Mouse (Mus musculus): ENCODE results near the gene Icam1.
A peak's percentile ranks its signal among the peaks of the same experiment; 100 is the strongest.

DNA sequence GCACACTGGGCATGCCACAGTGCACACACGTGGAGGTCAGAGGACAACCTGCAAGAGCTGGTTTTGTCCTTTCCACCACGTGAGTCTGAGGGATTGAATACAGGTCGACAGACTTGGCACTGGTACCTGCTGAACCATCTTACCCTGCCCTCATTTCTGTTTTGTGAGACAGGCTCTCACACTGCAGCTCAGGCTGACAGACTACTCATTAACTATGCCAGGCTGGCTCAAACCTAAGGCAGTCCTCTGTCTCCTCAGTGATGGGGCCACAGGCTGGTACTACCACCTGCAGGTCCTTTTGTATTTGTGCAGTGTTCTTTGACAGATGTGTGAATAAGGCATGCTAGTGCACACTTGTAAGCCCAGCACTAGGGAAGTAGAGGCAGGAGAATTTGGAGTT lies 20.7 kb upstream of the Icam1 start:
- no peak for TF ChIP-seq ZNF384 (IDR thresholded peaks at IDR 0.05; ENCODE audit: low read depth, low read length)
- no peak for TF ChIP-seq POLR2A (IDR thresholded peaks at IDR 0.05; ENCODE audit: low read depth, low read length)
- no peak for TF ChIP-seq NELFE (IDR thresholded peaks at IDR 0.05; ENCODE audit: low read depth, low read length)
- peak in 1 of 2 experiments; percentile 53; a peak in 2 of 4 replicates for TF ChIP-seq CTCF (conservative IDR thresholded peaks at IDR 0.05 in 1 of 2, IDR thresholded peaks at IDR 0.05 in 1 of 2; ENCODE audit: low read depth in 2 of 2, low read length in 2 of 2)
- no peak for TF ChIP-seq POLR2AphosphoS2 (IDR thresholded peaks at IDR 0.05; ENCODE audit: low read depth, low read length)
- TF ChIP-seq EP300 (IDR thresholded peaks at IDR 0.05; ENCODE audit: low read length): no peak
- TF ChIP-seq SIN3A (IDR thresholded peaks at IDR 0.05; ENCODE audit: low read length): no peak
- TF ChIP-seq HCFC1 (IDR thresholded peaks at IDR 0.05; ENCODE audit: low read depth, low read length): no peak
- no peak for TF ChIP-seq BHLHE40 (IDR thresholded peaks at IDR 0.05; ENCODE audit: low read depth, low read length)

Data from CH12.LX (cell line).